Mouse (Mus musculus) left cerebral cortex, postnatal 25 days (tissue): ENCODE measurements at regions not wholly inside any gene's neighbourhood (a gene's known extent, or its start where the extent isn't known, plus 50 kb on each side); places are given as distances from the start of the nearest gene placed in this dataset.

Experiments used
- DNase-seq, 2 experiments: peaks; one replicate each; pipeline ENCODE4 v3.0.0; 2022; ENCODE audit warnings: low spot score in 2 of 2, mixed read lengths in 1 of 2
- intact Hi-C: fragments of 180-260 bp; cut with DNase I; formaldehyde crosslinking; loops from one replicate; pipeline ENCODE4 v1.15.1; 2025

- intact Hi-C loops: no loop called here
- no peak for DNase-seq
Observed at GRCm38 (mm10) chr12:118566681-118567080, 265.4 kb upstream of the Sp4 start.

GRCm38 (mm10) chr12:118564394-118565112 lies 263.3 kb upstream of the Sp4 start:
- peak in 1 of 2 experiments; percentile 14 for DNase-seq

GRCm38 (mm10) chr12:118562226-118562625 lies 261.0 kb upstream of the Sp4 start:
- intact Hi-C loops: no loop called here
- no peak for DNase-seq

More at GRCm38 (mm10) chr12:118564394-118565112, 263.3 kb upstream of the Sp4 start:
- intact Hi-C loops: no loop called here

GRCm38 (mm10) chr12:118549071-118549470 lies 247.8 kb upstream of the Sp4 start:
- intact Hi-C loops: no loop called here

GRCm38 (mm10) chr12:118540336-118540735 lies 239.1 kb upstream of the Sp4 start:
- intact Hi-C loops: no loop called here
- no peak for DNase-seq

More at GRCm38 (mm10) chr12:118549071-118549470, 247.8 kb upstream of the Sp4 start:
- DNase-seq: no peak

- DNase-seq: no peak
- intact Hi-C loops: no loop called here
Observed at GRCm38 (mm10) chr12:118530514-118530913, 229.3 kb upstream of the Sp4 start.

GRCm38 (mm10) chr12:118529428-118530361 lies 228.5 kb upstream of the Sp4 start:
- intact Hi-C loops: no loop called here

GRCm38 (mm10) chr12:118521770-118522169 lies 220.5 kb upstream of the Sp4 start:
- intact Hi-C loops: no loop called here
- DNase-seq: no peak

More at GRCm38 (mm10) chr12:118529428-118530361, 228.5 kb upstream of the Sp4 start:
- DNase-seq: no peak

- no peak for DNase-seq
- intact Hi-C loops: no loop called here
Observed at GRCm38 (mm10) chr12:118521329-118521728, 220.1 kb upstream of the Sp4 start.

GRCm38 (mm10) chr12:118519801-118520327 lies 218.6 kb upstream of the Sp4 start:
- intact Hi-C loops: no loop called here
- no peak for DNase-seq

GRCm38 (mm10) chr12:118510989-118511388 lies 209.7 kb upstream of the Sp4 start:
- no peak for DNase-seq
- intact Hi-C loops: no loop called here

- intact Hi-C loops: no loop called here
- DNase-seq: no peak
Observed at GRCm38 (mm10) chr12:118508972-118509917, 208.0 kb upstream of the Sp4 start.

GRCm38 (mm10) chr12:118500392-118500791 lies 199.2 kb upstream of the Sp4 start:
- intact Hi-C loops: no loop called here

GRCm38 (mm10) chr12:118488038-118488437 lies 186.8 kb upstream of the Sp4 start:
- intact Hi-C loops: no loop called here
- no peak for DNase-seq

More at GRCm38 (mm10) chr12:118500392-118500791, 199.2 kb upstream of the Sp4 start:
- no peak for DNase-seq

- intact Hi-C loops: no loop called here
- DNase-seq: no peak
Observed at GRCm38 (mm10) chr12:118486434-118486833, 185.2 kb upstream of the Sp4 start.

- DNase-seq: no peak
- intact Hi-C loops: no loop called here
Observed at GRCm38 (mm10) chr12:118481347-118481746, 180.1 kb upstream of the Sp4 start.

- intact Hi-C loops: no loop called here
- DNase-seq: no peak
Observed at GRCm38 (mm10) chr12:118474732-118475131, 173.5 kb upstream of the Sp4 start.

GRCm38 (mm10) chr12:118466837-118467236 lies 165.6 kb upstream of the Sp4 start:
- DNase-seq: no peak
- intact Hi-C loops: no loop called here
